Mouse (Mus musculus): ENCODE data around the gene Tmbim1. TPM values are rescaled to one million over a fixed set of nuclear protein-coding genes. Genes with fewer than 3 reads are reported as not detected.
"Not testable (repeated sequence)": the region's sequence is repeated elsewhere in the genome, so short reads cannot be mapped to it uniquely, and the experiment has no call there.

Tmbim1 gene
- polyA plus RNA-seq, 1 experiment from 2014 or later = 13.4 TPM

DNA sequence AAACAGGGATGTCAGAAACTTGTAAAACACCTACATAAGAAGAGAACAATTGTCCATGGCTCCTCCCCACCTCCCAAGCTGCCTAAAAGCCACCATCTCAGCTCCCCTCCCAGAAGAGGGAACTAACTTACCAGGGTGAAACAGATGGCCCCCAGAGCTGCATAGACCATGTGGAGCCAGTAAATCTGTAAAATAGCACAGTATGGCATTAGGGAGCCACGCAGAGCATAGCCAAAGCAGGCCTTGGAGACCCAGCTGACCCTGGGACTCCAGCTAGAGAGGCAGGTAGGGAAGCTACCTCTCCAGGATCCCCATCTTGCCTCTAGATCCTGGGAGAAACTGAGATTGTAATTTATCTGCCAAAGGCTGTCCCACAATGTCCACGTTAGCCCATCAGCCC, 15.7 kb downstream of the Tmbim1 start:
- Histone ChIP-seq H3K4me3 (no peak overlapping the region), H3K36me3 (peaks cover 33% of the 10 kb centered on the region), H3K9me3 (replicated peaks) (no peaks in the 10 kb centered on the region), H3K4me2 (replicated peaks) (no peak overlapping the region), H3K9ac (no peak overlapping the region), H3K27me3 (no peaks in the 10 kb centered on the region), H3K27ac (no peak overlapping the region), H3K4me1 (peaks cover 8% of the 10 kb centered on the region)
- 90% methylated on average over 2 of the region's 2 CpGs for WGBS
- no peak for ATAC-seq (ENCODE audit: low FRiP score)

DNA sequence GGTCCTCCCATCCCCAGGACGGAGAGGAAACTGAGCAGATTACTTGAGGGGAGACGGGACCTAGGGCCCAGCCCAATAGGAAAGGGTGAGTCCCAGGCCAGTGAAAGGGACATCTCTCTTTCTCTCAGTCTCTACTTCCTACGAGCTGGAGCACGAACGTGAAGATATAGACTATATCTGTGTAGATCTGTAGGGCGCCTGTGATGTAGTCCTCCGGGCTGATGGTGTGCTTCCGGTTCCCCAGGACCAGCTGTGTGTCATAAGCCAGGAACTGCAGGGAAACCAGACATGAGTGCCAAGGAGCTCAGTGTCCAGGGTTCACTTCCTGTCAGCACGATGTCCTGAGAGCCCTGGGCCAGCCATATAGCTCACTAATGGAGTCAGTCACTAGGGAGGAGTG, 16.2 kb downstream of the Tmbim1 start:
- no peak for ATAC-seq (ENCODE audit: low FRiP score)
- Histone ChIP-seq H3K27ac (no peak overlapping the region), H3K36me3 (peaks cover 33% of the 10 kb centered on the region), H3K4me2 (replicated peaks) (no peak overlapping the region), H3K4me1 (peaks cover 8% of the 10 kb centered on the region), H3K27me3 (no peaks in the 10 kb centered on the region), H3K9ac (no peak overlapping the region), H3K4me3 (no peak overlapping the region), H3K9me3 (replicated peaks) (no peaks in the 10 kb centered on the region)
- 91% methylated on average over 9 of the region's 9 CpGs for WGBS

DNA sequence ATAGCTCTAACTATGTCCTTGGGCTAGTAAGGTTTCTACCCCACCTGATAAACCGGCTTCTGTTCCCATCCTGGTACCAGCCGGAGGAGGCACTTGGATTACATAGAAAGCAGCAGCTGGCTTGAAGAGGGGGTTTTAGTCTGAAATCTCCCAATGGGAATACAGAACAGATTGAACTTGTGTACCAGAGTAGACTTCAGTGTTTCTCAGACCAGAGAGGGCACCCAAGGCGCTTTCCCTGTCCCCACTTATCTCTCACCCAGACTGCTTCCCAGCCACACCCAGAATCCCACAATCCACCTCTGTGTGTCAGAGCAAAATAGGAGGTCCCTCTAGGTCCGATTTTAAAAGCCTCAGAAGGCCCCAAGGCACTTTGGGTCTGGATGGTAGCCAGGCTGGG, 17.1 kb downstream of the Tmbim1 start:
- ATAC-seq (ENCODE audit: low FRiP score) = no peak
- no peaks in the 10 kb centered on the region for H3K27me3 ChIP-seq
- 79% methylated on average over 4 of the region's 4 CpGs for WGBS
- no peak overlapping the region for H3K4me3 ChIP-seq
- no peaks in the 10 kb centered on the region for H3K9me3 ChIP-seq (replicated peaks)
- H3K27ac ChIP-seq = no peak overlapping the region
- peak overlapping the region; percentile 35; the same call in 1 of the 2 replicates for H3K9ac ChIP-seq
- peaks cover 33% of the 10 kb centered on the region for H3K36me3 ChIP-seq
- H3K4me1 ChIP-seq = peaks cover 14% of the 10 kb centered on the region
- H3K4me2 ChIP-seq (replicated peaks) = no peak overlapping the region

DNA sequence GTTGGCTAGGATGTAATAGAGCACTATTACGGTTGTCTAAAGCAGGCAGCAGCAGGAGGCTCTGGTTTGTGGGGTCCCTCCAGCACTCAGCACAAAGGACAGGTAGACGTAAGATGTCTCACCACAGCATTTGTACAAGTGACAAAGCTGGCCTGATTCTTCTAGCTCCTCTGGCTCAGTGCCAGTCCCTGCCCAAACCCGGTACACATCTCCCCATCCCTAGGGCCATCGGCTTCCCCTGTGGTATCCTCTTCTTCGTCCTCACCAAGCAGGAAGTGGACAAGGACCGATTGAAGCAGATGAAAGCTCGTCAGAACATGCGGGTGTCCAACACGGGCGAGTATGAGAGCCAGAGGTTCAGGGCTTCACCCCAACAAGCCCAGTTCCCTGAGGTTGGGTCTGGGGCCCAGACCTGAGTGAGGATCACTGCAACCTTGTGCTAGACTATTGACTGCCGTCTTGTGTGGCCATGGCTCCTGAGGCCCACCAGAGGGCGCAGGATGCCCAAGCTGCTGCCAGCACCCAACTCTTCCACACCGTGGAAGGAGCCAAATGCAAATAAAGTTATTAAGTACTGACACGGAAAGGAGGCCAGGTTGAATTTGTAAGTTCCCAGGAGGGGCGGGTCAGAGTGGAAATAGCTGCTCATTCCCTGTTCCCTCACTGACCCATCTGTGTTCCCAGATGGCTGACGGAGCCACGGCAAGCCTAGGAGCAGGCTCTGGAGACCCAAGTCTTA, 18.4 kb downstream of the Tmbim1 start:
- not testable (repeated sequence) for H3K9me3 ChIP-seq (replicated peaks); ATAC-seq (ENCODE audit: low FRiP score); H3K27ac ChIP-seq; H3K27me3 ChIP-seq; H3K4me2 ChIP-seq (replicated peaks); H3K4me3 ChIP-seq; H3K9ac ChIP-seq
- Histone ChIP-seq H3K36me3 (peaks cover 35% of the 10 kb centered on the region), H3K4me1 (peaks cover 20% of the 10 kb centered on the region)
- WGBS = 60% methylated on average over 15 of the region's 17 CpGs

DNA sequence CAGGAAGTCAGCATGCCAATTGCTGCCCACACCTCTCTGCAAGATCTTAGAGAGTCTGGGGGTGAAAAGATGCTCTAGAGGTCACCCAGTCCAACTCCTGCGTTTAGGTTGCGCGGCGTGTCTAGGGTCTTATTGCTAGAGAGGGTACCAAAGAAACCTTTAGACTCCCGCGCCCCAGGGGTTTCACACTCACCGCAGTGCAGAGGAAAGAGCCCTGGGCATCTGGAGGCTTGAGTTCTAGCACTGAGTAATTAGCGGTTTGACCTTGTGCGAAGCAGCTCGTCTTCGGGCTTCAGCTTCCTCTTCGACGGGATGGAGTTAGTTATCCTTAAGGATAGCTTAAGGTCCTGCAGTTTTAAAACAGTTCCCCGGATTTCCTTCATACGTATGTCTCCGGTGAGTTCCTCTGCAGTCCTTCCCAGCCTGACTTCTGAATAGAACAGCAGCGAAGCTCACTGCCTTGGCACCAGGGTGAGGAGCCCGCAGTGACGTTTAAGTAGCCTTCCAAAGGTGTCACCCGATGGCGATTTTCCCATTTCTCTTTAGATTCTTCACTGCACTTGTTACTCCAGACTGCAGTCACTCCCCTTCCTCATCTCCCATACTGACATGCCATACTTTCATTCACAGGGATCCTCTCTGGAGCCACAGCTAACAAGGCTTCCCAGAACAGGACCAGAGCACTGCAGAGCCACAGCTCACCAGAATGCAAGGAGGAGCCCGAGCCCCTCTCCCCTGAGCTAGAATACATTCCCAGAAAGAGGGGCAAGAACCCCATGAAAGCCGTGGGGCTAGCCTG, 20.0 kb downstream of the Tmbim1 start:
- H3K9me3 ChIP-seq (replicated peaks) = no peaks in the 10 kb centered on the region
- peak overlapping the region; percentile 78 for H3K4me3 ChIP-seq
- peak overlapping the region; percentile 72 for H3K9ac ChIP-seq
- peaks cover 44% of the 10 kb centered on the region for H3K36me3 ChIP-seq
- ATAC-seq (ENCODE audit: low FRiP score) = no peak
- H3K27ac ChIP-seq = no peak overlapping the region
- H3K27me3 ChIP-seq = no peaks in the 10 kb centered on the region
- H3K4me1 ChIP-seq = peaks cover 20% of the 10 kb centered on the region
- 3% methylated on average over 23 of the region's 23 CpGs for WGBS
- H3K4me2 ChIP-seq (replicated peaks) = peak overlapping the region; percentile 78

DNA sequence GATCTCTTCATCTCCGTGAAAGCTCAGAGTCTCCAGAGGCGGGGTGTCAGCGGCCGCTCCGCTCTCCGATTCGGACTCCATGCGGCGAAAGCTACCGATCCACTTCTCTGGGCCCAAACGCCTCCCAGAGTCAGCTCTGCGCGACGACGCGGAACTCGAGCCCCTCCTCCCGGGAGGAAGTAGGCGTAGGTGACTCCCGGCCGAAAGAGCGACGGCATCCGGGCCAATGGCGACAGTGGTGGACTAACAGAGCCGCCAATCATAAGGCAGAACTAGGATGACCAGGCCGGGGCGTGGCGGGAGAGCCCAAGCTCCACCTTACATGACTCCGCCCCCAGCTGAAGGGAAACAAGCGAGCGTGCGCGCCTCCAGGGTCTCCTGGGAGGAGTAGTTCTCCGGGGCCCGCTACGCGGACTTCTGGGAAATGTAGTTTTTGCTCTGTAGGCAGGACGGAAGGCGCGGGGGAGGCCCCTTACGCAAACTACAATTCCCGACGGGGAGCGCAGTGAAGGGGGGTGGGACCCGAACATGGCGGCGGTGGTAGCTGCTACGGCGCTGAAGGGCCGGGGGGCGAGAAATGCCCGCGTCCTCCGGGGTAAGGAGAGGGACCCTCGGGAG, 20.8 kb downstream of the Tmbim1 start, which contains the start of the genes Aamp and Pnkd:
Aamp (minus strand) TSS at position 196 of the 618 bp plus-strand sequence.
Pnkd (plus strand) TSS at position 388 of the 618 bp plus-strand sequence.
- ATAC-seq (ENCODE audit: low FRiP score) = peak; percentile 98
- Histone ChIP-seq H3K36me3 (peaks cover 44% of the 10 kb centered on the region), H3K27me3 (no peaks in the 10 kb centered on the region), H3K4me3 (peak within 1 kb of the TSS; percentile 78), H3K4me1 (peaks cover 20% of the 10 kb centered on the region), H3K4me2 (replicated peaks) (peak within 1 kb of the TSS; percentile 87), H3K27ac (peak within 1 kb of the TSS; percentile 75), H3K9ac (peak within 1 kb of the TSS; percentile 89), H3K9me3 (replicated peaks) (no peaks in the 10 kb centered on the region)
- WGBS = under 1% methylated on average over 56 of the region's 56 CpGs

DNA sequence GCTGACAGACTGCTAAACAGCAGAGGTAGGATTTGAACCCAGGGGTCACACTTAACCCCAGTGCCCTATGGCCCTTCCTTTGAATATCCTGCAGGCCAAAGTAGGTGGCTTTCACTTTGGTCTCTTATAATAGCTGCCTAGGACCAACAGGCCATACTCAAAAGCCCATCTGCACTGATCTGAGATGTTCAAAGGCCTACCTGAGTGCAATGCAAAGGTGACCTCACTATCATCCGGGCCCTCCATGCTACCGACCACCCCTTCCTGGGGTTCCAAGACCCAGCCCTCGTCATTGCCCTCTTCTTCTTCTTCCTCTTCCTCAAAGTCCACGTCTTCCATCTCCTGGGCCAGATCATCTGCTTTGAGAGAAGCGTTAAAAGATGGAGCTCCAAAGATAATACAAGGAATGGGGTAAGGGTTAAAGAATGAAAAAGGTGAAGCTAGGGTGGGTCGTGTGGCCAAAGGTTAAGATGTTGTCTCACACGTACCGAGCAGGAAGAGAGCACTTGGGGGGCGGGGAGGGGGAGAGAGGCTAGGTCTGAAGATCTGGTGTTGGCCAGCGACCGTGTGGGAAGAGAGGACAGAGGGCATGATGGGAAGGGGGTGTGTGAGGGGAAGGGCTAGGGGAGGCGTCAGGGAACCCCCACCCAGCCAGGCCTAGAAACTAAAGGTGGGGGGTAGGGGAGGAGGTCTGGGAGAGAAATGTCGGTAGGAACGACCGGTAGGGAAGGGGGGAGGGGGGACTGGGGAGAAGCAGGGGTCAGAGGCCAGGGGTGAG, 21.5 kb downstream of the Tmbim1 start:
- Histone ChIP-seq H3K27ac (peak overlapping the region; percentile 75), H3K4me1 (peaks cover 20% of the 10 kb centered on the region), H3K27me3 (no peaks in the 10 kb centered on the region), H3K4me3 (peak overlapping the region; percentile 78), H3K4me2 (replicated peaks) (peak overlapping the region; percentile 87), H3K36me3 (peaks cover 44% of the 10 kb centered on the region), H3K9me3 (replicated peaks) (no peaks in the 10 kb centered on the region), H3K9ac (peak overlapping the region; percentile 89)
- peak; percentile 48 for ATAC-seq (ENCODE audit: low FRiP score)
- WGBS = 15% methylated on average over 15 of the region's 15 CpGs

DNA sequence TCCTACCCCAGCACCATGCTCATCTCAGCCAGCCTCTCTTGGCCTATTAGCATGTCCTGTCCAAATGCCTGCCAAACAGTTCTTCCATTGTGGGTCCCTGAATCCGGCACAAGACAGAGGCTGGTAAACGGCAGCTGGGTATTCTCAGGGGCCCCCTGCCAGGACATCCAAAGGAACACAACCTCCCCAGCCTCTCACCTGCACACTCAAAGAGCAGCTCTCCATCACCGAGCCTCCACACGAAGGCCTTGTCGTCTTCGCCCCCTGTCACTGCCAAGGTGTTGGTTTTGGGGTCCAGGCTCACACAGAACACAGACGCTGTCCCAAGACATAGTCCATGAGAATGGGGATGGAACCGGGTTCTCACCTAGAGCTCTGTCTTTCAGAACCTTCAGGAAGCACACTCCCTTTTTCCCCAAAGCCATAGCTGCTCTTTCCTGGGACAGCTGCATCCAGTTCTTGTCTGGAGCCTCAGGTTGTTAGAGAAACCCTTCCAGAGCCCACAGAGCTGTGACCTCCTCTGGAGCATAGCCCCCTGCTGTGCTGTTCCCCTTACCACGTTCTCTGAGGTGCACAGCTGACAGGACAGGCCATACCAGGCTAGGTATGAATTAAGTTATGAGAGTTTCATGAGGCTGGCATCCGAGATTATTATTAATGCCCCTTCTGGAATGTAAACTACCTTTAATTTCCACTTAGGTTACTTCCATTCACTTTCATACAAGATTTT, 22.4 kb downstream of the Tmbim1 start:
- ATAC-seq (ENCODE audit: low FRiP score) = no peak
- H3K9me3 ChIP-seq (replicated peaks) = no peaks in the 10 kb centered on the region
- H3K4me2 ChIP-seq (replicated peaks) = peak overlapping the region; percentile 87; the same call in 1 of the 2 replicates
- no peak overlapping the region for H3K27ac ChIP-seq
- peaks cover 46% of the 10 kb centered on the region for H3K36me3 ChIP-seq
- H3K27me3 ChIP-seq = no peaks in the 10 kb centered on the region
- 0 out of 2 replicates have a peak overlapping the region, but pooled peaks have one; percentile 5 for H3K4me3 ChIP-seq
- H3K4me1 ChIP-seq = peaks cover 20% of the 10 kb centered on the region
- WGBS = 87% methylated on average over 10 of the region's 10 CpGs
- no peak overlapping the region for H3K9ac ChIP-seq

DNA sequence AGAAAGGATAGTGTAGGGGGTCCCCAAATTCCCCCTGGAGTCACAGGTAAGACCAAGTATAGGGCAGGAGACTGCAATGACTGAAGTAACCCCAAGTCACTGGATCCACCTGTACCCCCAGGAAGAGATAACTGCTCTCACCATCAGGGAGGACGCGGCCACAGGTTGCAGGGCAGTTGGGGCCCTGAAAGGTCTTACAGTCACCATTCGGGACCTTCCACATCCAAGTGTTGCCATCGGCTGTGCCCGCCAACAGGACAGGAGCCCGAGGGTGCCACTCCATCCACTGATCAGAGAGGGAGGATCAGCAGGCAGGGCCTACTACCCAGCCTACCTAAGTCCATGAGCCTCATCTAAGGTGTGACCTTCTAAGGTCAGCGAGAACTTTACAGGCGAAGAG, 23.5 kb downstream of the Tmbim1 start:
- no peak for ATAC-seq (ENCODE audit: low FRiP score)
- H3K27me3 ChIP-seq = no peaks in the 10 kb centered on the region

DNA sequence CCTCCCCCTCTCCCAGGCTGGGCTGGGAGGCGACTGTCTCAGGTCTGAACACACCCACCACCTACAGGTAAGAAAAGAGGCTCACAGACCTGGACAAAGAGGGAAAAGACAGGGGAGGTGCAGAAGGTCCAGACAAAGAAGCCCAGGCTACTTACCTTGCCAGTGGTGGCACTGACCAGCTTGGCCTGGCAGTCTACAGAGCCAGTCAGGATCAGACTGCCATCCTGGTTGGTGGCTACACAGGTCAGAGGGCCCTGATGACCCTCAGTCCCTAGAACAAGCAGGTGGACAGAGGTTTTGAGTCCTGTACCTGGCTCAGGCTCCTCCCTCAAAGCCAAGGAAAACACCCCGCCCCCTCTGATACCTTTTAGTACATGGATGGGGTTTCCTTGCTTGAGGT, 24.1 kb downstream of the Tmbim1 start:
- 96% methylated on average over 2 of the region's 2 CpGs for WGBS
- no peak overlapping the region for H3K4me2 ChIP-seq (replicated peaks)
- peaks cover 24% of the 10 kb centered on the region for H3K4me1 ChIP-seq
- no peak for ATAC-seq (ENCODE audit: low FRiP score)
- no peak overlapping the region for H3K9ac ChIP-seq
- no peaks in the 10 kb centered on the region for H3K27me3 ChIP-seq
- no peak overlapping the region for H3K4me3 ChIP-seq
- H3K36me3 ChIP-seq = peaks cover 46% of the 10 kb centered on the region
- H3K9me3 ChIP-seq (replicated peaks) = no peaks in the 10 kb centered on the region
- H3K27ac ChIP-seq = no peak overlapping the region

More for the DNA sequence above, 23.5 kb downstream of the Tmbim1 start:
- WGBS = 97% methylated on average over 8 of the region's 8 CpGs
- H3K4me3 ChIP-seq = no peak overlapping the region
- no peaks in the 10 kb centered on the region for H3K9me3 ChIP-seq (replicated peaks)
- H3K4me2 ChIP-seq (replicated peaks) = no peak overlapping the region
- no peak overlapping the region for H3K27ac ChIP-seq
- H3K4me1 ChIP-seq = peaks cover 24% of the 10 kb centered on the region
- H3K36me3 ChIP-seq = peaks cover 46% of the 10 kb centered on the region
- H3K9ac ChIP-seq = no peak overlapping the region

DNA sequence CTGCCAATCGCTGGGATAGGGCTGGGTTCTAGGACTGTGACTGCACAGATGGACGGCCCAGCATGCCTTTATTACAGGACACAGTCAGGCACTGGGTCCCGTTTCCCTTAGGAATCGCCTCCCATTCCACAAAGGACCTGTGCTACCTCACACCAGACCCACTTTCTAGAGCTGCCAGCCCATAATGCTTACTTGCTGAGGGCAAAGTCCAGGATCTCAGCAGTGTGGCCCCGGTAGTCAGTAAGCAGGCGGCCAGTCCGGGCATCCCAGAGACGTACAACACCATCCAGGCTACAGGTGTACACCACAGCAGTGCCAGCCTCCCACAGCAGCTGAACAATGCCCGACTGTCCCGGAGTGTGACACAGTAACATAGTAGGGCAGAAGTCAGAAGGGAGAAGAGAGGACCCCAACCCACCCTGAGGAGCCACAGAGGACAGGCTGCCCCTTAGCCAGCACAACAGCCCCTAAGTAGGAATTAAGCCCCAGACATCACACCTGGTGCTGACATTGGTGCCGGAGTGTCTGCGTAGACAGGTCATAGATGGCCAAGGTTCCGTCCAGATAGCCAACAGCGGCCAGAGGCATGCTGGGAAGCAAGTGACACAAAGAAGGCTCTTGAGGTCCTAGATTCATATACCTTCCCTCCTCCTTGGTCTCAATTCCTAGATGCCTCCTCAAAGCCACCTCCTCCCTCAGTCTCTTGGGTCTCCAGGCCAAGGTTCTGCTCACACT, 24.7 kb downstream of the Tmbim1 start:
- H3K27ac ChIP-seq = no peak overlapping the region
- H3K9ac ChIP-seq = no peak overlapping the region
- H3K36me3 ChIP-seq = peaks cover 46% of the 10 kb centered on the region
- no peak for ATAC-seq (ENCODE audit: low FRiP score)
- H3K27me3 ChIP-seq = no peaks in the 10 kb centered on the region
- H3K4me2 ChIP-seq (replicated peaks) = no peak overlapping the region
- no peaks in the 10 kb centered on the region for H3K9me3 ChIP-seq (replicated peaks)
- H3K4me1 ChIP-seq = peaks cover 20% of the 10 kb centered on the region
- WGBS = 93% methylated on average over 14 of the region's 14 CpGs
- no peak overlapping the region for H3K4me3 ChIP-seq

Measured in hindbrain, embryonic 12.5 days (tissue).